Mouse (Mus musculus): ENCODE data around the gene Nhej1.

DNA sequence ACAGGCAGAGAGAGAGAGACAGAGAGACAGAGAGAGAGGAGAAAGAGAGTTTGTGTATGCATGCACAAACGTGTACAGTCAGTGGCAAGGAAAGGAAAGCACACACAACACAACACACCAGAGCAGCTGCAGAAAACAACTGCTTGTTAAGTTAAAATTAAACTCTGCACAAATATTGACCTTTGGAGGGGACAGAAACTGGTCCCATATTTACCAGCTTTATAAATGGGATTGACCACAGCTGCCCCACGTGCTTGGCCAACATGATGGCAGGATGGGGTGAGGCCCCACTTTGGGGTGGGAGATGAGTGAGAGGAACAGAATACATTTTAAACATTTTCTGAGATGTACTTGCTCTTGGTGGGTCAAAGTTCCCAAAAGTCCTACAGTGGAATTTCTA, 114.8 kb downstream of the Nhej1 start:
- TF ChIP-seq CTCF (IDR thresholded peaks at IDR 0.05; ENCODE audit: control insufficient read depth, insufficient read depth, insufficient replicate concordance, low read depth, low read length): no peak
- TF ChIP-seq POLR2A (IDR thresholded peaks at IDR 0.05; ENCODE audit: control insufficient read depth, low read depth, low read length): no peak

Measured in testis, adult 2 months (tissue).